Mouse (Mus musculus) adrenal gland, postnatal 0 days (tissue): Measurements from ENCODE around the gene Gm8773. TPM values are rescaled to one million over a fixed set of nuclear protein-coding genes. Genes with fewer than 3 reads are reported as not detected.

Experiments
- polyA plus RNA-seq: library from polyadenylated mRNA; unstranded; fragments of >200 nt; fragmentation: Nextera tagmentation; extraction: Ambion mirVana; gene quantifications from 2 replicates; pipeline ENCODE4 v1.2.1, GENCODE M21; 2015

Gm8773 gene
- 3.1 and 5.6 TPM in 2 replicates for polyA plus RNA-seq

GRCm38 (mm10) chr5:5573749-5574317 is at the start of gene Gm8773:
TSS of gene Gm8773 (plus strand) at chr5:5573799.

DNA sequence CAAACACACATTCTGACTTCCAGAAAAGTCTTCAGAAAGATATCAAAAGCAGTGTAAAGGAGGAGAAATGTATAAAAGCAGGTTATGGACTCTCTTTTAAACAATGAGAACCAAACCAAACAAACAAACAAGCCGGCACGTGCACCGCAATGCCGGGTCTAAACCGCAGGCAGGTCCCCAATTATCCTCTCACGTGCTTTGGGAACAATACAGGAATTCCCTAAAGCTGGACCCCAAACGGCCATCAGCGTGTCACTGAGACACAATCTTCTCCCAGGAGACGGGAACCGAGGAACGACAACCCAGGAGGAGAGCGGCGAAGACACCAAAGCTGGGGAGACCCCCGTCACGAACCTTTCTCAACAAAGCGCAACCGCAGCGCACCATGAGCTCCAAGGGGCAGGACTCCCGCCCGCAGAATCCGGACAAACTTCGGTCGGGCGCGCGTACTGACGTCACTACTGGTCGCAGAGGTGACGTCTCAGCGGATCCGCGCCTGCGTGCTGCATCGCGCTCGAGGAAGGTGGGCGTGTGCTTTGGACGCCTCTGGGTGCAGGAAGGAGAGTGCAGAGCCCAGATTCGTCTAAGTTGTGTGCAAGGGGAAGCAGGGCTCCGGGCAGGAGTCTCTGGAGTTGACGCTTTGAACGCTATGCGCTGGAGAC is 14.4 kb upstream of the Gm8773 start, which contains the start of gene Gtpbp10:
Gtpbp10 (minus strand) TSS at position 460 of the 662 bp plus-strand sequence.

Other genes starting within 250 kb of the Gm8773 start
- gene Cdk14, start 153.5 kb upstream of the Gm8773 start, polyA plus RNA-seq: 7.7 and 13.2 TPM in 2 replicates
- not detected in 2 replicates for gene 1700015F17Rik, start 94.7 kb upstream of the Gm8773 start, polyA plus RNA-seq
- 7.3 and 8.3 TPM in 2 replicates for gene Cldn12, start 58.8 kb upstream of the Gm8773 start, polyA plus RNA-seq
- 20.1 and 23.1 TPM in 2 replicates for gene Gtpbp10, start 14.3 kb upstream of the Gm8773 start, polyA plus RNA-seq
- 3.2 and 3.7 TPM in 2 replicates for gene Cfap69, start 90.4 kb downstream of the Gm8773 start, polyA plus RNA-seq
- gene Steap2, start 120.8 kb downstream of the Gm8773 start, polyA plus RNA-seq: 6.6 and 10.9 TPM in 2 replicates
- gene Steap1, start 175.5 kb downstream of the Gm8773 start, polyA plus RNA-seq: 33.0 and 46.6 TPM in 2 replicates